Mouse (Mus musculus) limb, embryonic 15.5 days (tissue): ENCODE data around the gene Cacna2d4. TPM values are rescaled to one million over a fixed set of nuclear protein-coding genes. Genes with fewer than 3 reads are reported as not detected.

Experiments
- ATAC-seq: fragments of 200-750 bp; cut with Nextera tagmentation; 2 replicates; pipeline ENCODE4 v1.8.0; 2017; ENCODE audit warnings: low read depth, moderate TSS enrichment; ENCODE audit not compliant: insufficient number of reproducible peaks, low FRiP score, low TSS enrichment
- H3K27ac ChIP-seq: fragments of 300-500 bp; sonication (generic); 2 replicates; pipeline ENCODE4 v1.5.1; 2015; ENCODE audit warnings: moderate library complexity, mild to moderate bottlenecking, inconsistent platforms
- H3K27me3 ChIP-seq: fragments of 300-500 bp; sonication (generic); 2 replicates; pipeline ENCODE4 v1.6.1; 2015; ENCODE audit warnings: inconsistent platforms
- H3K36me3 ChIP-seq: fragments of 300-500 bp; sonication (generic); 2 replicates; pipeline ENCODE4 v1.6.1; 2015; ENCODE audit warnings: inconsistent platforms
- H3K4me1 ChIP-seq: fragments of 300-500 bp; sonication (generic); 2 replicates; pipeline ENCODE4 v1.6.1; 2015; ENCODE audit warnings: inconsistent platforms
- H3K4me2 ChIP-seq: fragments of 300-500 bp; sonication (generic); 2 replicates; pipeline ENCODE4 v1.6.1; 2015; ENCODE audit warnings: mild to moderate bottlenecking, inconsistent platforms
- H3K4me3 ChIP-seq: fragments of 300-500 bp; sonication (generic); 2 replicates; pipeline ENCODE4 v1.5.1; 2015; ENCODE audit warnings: mild to moderate bottlenecking, inconsistent platforms
- H3K9ac ChIP-seq: fragments of 300-500 bp; sonication (generic); 2 replicates; pipeline ENCODE4 v1.6.1; 2015; ENCODE audit warnings: inconsistent platforms
- H3K9me3 ChIP-seq: fragments of 300-500 bp; sonication (generic); 2 replicates; pipeline ENCODE4 v1.6.1; 2016; ENCODE audit warnings: inconsistent platforms
- WGBS: fragments of 180-500 bp; shearing (Covaris S2); methylation state at CpG from one replicate; pipeline ENCODE4 v1.1.7; 2015; 5-methylcytosine and 5-hydroxymethylcytosine counted together
- polyA plus RNA-seq: library from polyadenylated mRNA; unstranded; fragments of >200 nt; fragmentation: Nextera tagmentation; extraction: Ambion mirVana; gene quantifications from 2 replicates; pipeline ENCODE4 v1.2.1, GENCODE M21; 2015

Gene Cacna2d4
- polyA plus RNA-seq: 0.03 TPM in 1 of 2 replicates, not detected in the other

- H3K9ac ChIP-seq: no peak within 1 kb of the TSS
- no peak for ATAC-seq
Observed at GRCm38 (mm10) chr6:119236241-119236640, at the start of gene Cacna2d4. Cacna2d4 (plus strand) TSS chr6:119236526.

GRCm38 (mm10) chr6:119186658-119187057 is 49.7 kb upstream of the Cacna2d4 start:
- Histone ChIP-seq H3K27ac (no peak overlapping the region), H3K4me2 (no peak overlapping the region), H3K9me3 (no peaks in the 10 kb centered on the region), H3K4me3 (no peak overlapping the region), H3K27me3 (no peaks in the 10 kb centered on the region), H3K4me1 (no peaks in the 10 kb centered on the region), H3K36me3 (peaks cover 24% of the 10 kb centered on the region; the same call in 1 of the 2 replicates), H3K9ac (no peak overlapping the region)
- WGBS: 60% methylated on average over 8 of the region's 8 CpGs
- ATAC-seq: no peak

More at GRCm38 (mm10) chr6:119236241-119236640, at the start of gene Cacna2d4:
- H3K4me3 ChIP-seq: no peak within 1 kb of the TSS
- H3K4me1 ChIP-seq: peaks cover 13% of the 10 kb centered on the region
- H3K27me3 ChIP-seq: no peaks in the 10 kb centered on the region
- H3K9me3 ChIP-seq: no peaks in the 10 kb centered on the region
- H3K27ac ChIP-seq: no peak within 1 kb of the TSS
- 47% methylated on average over 1 of the region's 1 CpGs for WGBS
- H3K36me3 ChIP-seq: no peaks in the 10 kb centered on the region
- H3K4me2 ChIP-seq: no peak within 1 kb of the TSS

- no peak overlapping the region for H3K9ac ChIP-seq
- H3K4me2 ChIP-seq: no peak overlapping the region
- 51% methylated on average over 6 of the region's 6 CpGs for WGBS
- no peaks in the 10 kb centered on the region for H3K27me3 ChIP-seq
- no peaks in the 10 kb centered on the region for H3K9me3 ChIP-seq
- ATAC-seq: no peak
- peaks cover 33% of the 10 kb centered on the region for H3K36me3 ChIP-seq
- no peaks in the 10 kb centered on the region for H3K4me1 ChIP-seq
- H3K4me3 ChIP-seq: no peak overlapping the region
- no peak overlapping the region for H3K27ac ChIP-seq
Observed at GRCm38 (mm10) chr6:119187631-119188030, 48.7 kb upstream of the Cacna2d4 start.

GRCm38 (mm10) chr6:119191478-119191877 is 44.8 kb upstream of the Cacna2d4 start:
- no peak overlapping the region for H3K27ac ChIP-seq
- no peaks in the 10 kb centered on the region for H3K27me3 ChIP-seq
- H3K9me3 ChIP-seq: no peaks in the 10 kb centered on the region
- no peak overlapping the region for H3K9ac ChIP-seq
- no peak overlapping the region for H3K4me2 ChIP-seq
- no peaks in the 10 kb centered on the region for H3K4me1 ChIP-seq
- no peak for ATAC-seq
- 93% methylated on average over 4 of the region's 4 CpGs for WGBS
- H3K36me3 ChIP-seq: peaks cover 31% of the 10 kb centered on the region
- H3K4me3 ChIP-seq: no peak overlapping the region

GRCm38 (mm10) chr6:119193571-119194154 is 42.7 kb upstream of the Cacna2d4 start:
- Histone ChIP-seq H3K9me3 (no peaks in the 10 kb centered on the region), H3K4me1 (no peaks in the 10 kb centered on the region), H3K4me2 (no peak overlapping the region), H3K27me3 (no peaks in the 10 kb centered on the region), H3K9ac (no peak overlapping the region), H3K27ac (no peak overlapping the region), H3K36me3 (peaks cover 31% of the 10 kb centered on the region), H3K4me3 (no peak overlapping the region)
- WGBS: 53% methylated on average over 15 of the region's 15 CpGs
- no peak for ATAC-seq

GRCm38 (mm10) chr6:119194161-119194560 is 42.2 kb upstream of the Cacna2d4 start:
- Histone ChIP-seq H3K4me1 (peaks cover 2% of the 10 kb centered on the region; the same call in 1 of the 2 replicates), H3K4me3 (no peak overlapping the region), H3K9ac (no peak overlapping the region), H3K36me3 (peaks cover 29% of the 10 kb centered on the region), H3K27me3 (no peaks in the 10 kb centered on the region), H3K4me2 (no peak overlapping the region), H3K9me3 (no peaks in the 10 kb centered on the region), H3K27ac (no peak overlapping the region)
- ATAC-seq: no peak
- WGBS: 49% methylated on average over 9 of the region's 9 CpGs

GRCm38 (mm10) chr6:119194601-119195000 is 41.7 kb upstream of the Cacna2d4 start:
- no peak for ATAC-seq
- WGBS: 54% methylated on average over 7 of the region's 7 CpGs
- no peaks in the 10 kb centered on the region for H3K27me3 ChIP-seq

GRCm38 (mm10) chr6:119196382-119197305 is 39.7 kb upstream of the Cacna2d4 start, which contains the start of gene Cacna1c:
Cacna1c (minus strand) TSS chr6:119196418.
- no peaks in the 10 kb centered on the region for H3K9me3 ChIP-seq
- WGBS: 70% methylated on average over 17 of the region's 17 CpGs
- no peaks in the 10 kb centered on the region for H3K27me3 ChIP-seq
- H3K4me2 ChIP-seq: no peak within 1 kb of the TSS
- no peak for ATAC-seq
- H3K4me1 ChIP-seq: peaks cover 6% of the 10 kb centered on the region; the same call in 1 of the 2 replicates
- no peak within 1 kb of the TSS for H3K4me3 ChIP-seq
- H3K27ac ChIP-seq: no peak within 1 kb of the TSS
- peaks cover 19% of the 10 kb centered on the region for H3K36me3 ChIP-seq
- no peak within 1 kb of the TSS for H3K9ac ChIP-seq

More at GRCm38 (mm10) chr6:119194601-119195000, 41.7 kb upstream of the Cacna2d4 start:
- no peaks in the 10 kb centered on the region for H3K9me3 ChIP-seq
- no peak overlapping the region for H3K4me2 ChIP-seq
- peaks cover 25% of the 10 kb centered on the region for H3K36me3 ChIP-seq
- H3K4me1 ChIP-seq: peaks cover 6% of the 10 kb centered on the region; the same call in 1 of the 2 replicates
- H3K4me3 ChIP-seq: no peak overlapping the region
- no peak overlapping the region for H3K9ac ChIP-seq
- no peak overlapping the region for H3K27ac ChIP-seq

- Histone ChIP-seq H3K36me3 (peaks cover 5% of the 10 kb centered on the region; the same call in 1 of the 2 replicates), H3K4me2 (no peak overlapping the region), H3K9ac (no peak overlapping the region), H3K4me1 (peaks cover 6% of the 10 kb centered on the region; the same call in 1 of the 2 replicates), H3K27me3 (no peaks in the 10 kb centered on the region), H3K9me3 (no peaks in the 10 kb centered on the region), H3K27ac (no peak overlapping the region), H3K4me3 (no peak overlapping the region)
- WGBS: 32% methylated on average over 15 of the region's 15 CpGs
- no peak for ATAC-seq
Observed at GRCm38 (mm10) chr6:119198534-119199273, 37.6 kb upstream of the Cacna2d4 start.

GRCm38 (mm10) chr6:119199274-119199879 is 36.9 kb upstream of the Cacna2d4 start:
- Histone ChIP-seq H3K9ac (no peak overlapping the region), H3K27ac (no peak overlapping the region), H3K4me1 (peaks cover 6% of the 10 kb centered on the region; the same call in 1 of the 2 replicates), H3K4me2 (no peak overlapping the region), H3K36me3 (peaks cover 11% of the 10 kb centered on the region; the same call in 1 of the 2 replicates), H3K4me3 (no peak overlapping the region), H3K9me3 (no peaks in the 10 kb centered on the region), H3K27me3 (no peaks in the 10 kb centered on the region)
- 39% methylated on average over 8 of the region's 8 CpGs for WGBS
- ATAC-seq: no peak

- Histone ChIP-seq H3K4me2 (no peak overlapping the region), H3K36me3 (peaks cover 11% of the 10 kb centered on the region; the same call in 1 of the 2 replicates), H3K27me3 (no peaks in the 10 kb centered on the region), H3K4me1 (peaks cover 6% of the 10 kb centered on the region; the same call in 1 of the 2 replicates), H3K27ac (no peak overlapping the region), H3K9ac (no peak overlapping the region), H3K4me3 (no peak overlapping the region), H3K9me3 (no peaks in the 10 kb centered on the region)
- WGBS: 72% methylated on average over 5 of the region's 5 CpGs
- ATAC-seq: no peak
Observed at GRCm38 (mm10) chr6:119200362-119200761, 36.0 kb upstream of the Cacna2d4 start.
